Mouse (Mus musculus) erythroblast, adult 5-6 weeks (primary cell): ENCODE results near the gene Tpst1. TPM values are rescaled to one million over a fixed set of nuclear protein-coding genes. Genes with fewer than 3 reads are reported as not detected.

Source experiments
- ATAC-seq: replicated peaks from 2 replicates; pipeline ENCODE4 v1.8.0; 2016; ENCODE audit warnings: moderate number of reproducible peaks, mild to moderate bottlenecking, moderate TSS enrichment, inconsistent platforms; ENCODE audit not compliant: poor library complexity, low FRiP score, severe bottlenecking
- total RNA-seq, 2 experiments: library from RNA; stranded (forward) in 1 of 2; stranded (reverse) in 1 of 2; fragments of 150-400 nt in 1 of 2; fragments of 200-764, 138-1000 nt in 1 of 2; gene quantifications; 2 replicates each; pipeline versions ENCODE4 v1.2.3 to v1.2.4; 2015 to 2017; ENCODE audit warnings: low replicate concordance in 2 of 2

The Tpst1 gene
- total RNA-seq, 2 experiments from 2014 or later: 3.5 to 14.4 TPM

- no peak for ATAC-seq
These were observed 9.3 kb downstream of the Tpst1 start for GRCm38 (mm10) chr5:130082431-130082830.

GRCm38 (mm10) chr5:130084271-130084670 lies 11.1 kb downstream of the Tpst1 start:
- ATAC-seq: no peak

GRCm38 (mm10) chr5:130088008-130088407 lies 14.9 kb downstream of the Tpst1 start:
- ATAC-seq: no peak

GRCm38 (mm10) chr5:130088612-130089011 lies 15.5 kb downstream of the Tpst1 start:
- no peak for ATAC-seq

GRCm38 (mm10) chr5:130089177-130089576 lies 16.1 kb downstream of the Tpst1 start:
- no peak for ATAC-seq

GRCm38 (mm10) chr5:130089626-130090393 lies 16.7 kb downstream of the Tpst1 start:
- no peak for ATAC-seq

GRCm38 (mm10) chr5:130096754-130097153 lies 23.6 kb downstream of the Tpst1 start:
- no peak for ATAC-seq

- peak; percentile 74 for ATAC-seq
These were observed 24.7 kb downstream of the Tpst1 start for GRCm38 (mm10) chr5:130097837-130098236.

GRCm38 (mm10) chr5:130101724-130102123 lies 28.6 kb downstream of the Tpst1 start:
- no peak for ATAC-seq

- ATAC-seq: no peak
These were observed 36.2 kb downstream of the Tpst1 start for GRCm38 (mm10) chr5:130109348-130109747.

- no peak for ATAC-seq
These were observed 37.7 kb downstream of the Tpst1 start for GRCm38 (mm10) chr5:130110632-130111464.

- no peak for ATAC-seq
These were observed 39.5 kb downstream of the Tpst1 start for GRCm38 (mm10) chr5:130112653-130113052.

GRCm38 (mm10) chr5:130116116-130116515 lies 43.0 kb downstream of the Tpst1 start:
- no peak for ATAC-seq

- no peak for ATAC-seq
These were observed 43.7 kb downstream of the Tpst1 start for GRCm38 (mm10) chr5:130116857-130117256.

- ATAC-seq: no peak
These were observed 44.8 kb downstream of the Tpst1 start for GRCm38 (mm10) chr5:130117932-130118331.

GRCm38 (mm10) chr5:130119236-130119635 lies 46.1 kb downstream of the Tpst1 start:
- ATAC-seq: no peak

- ATAC-seq: no peak
These were observed 47.1 kb downstream of the Tpst1 start for GRCm38 (mm10) chr5:130120070-130120736.

GRCm38 (mm10) chr5:130120904-130121303 lies 47.8 kb downstream of the Tpst1 start:
- no peak for ATAC-seq

- no peak for ATAC-seq
These were observed 49.2 kb downstream of the Tpst1 start for GRCm38 (mm10) chr5:130122355-130122754.

- no peak for ATAC-seq
These were observed 51.1 kb downstream of the Tpst1 start for GRCm38 (mm10) chr5:130124271-130124670.
